Mouse (Mus musculus) heart, adult 2 months (tissue): ENCODE measurements around the gene Psmd9.

Experiments used
- CTCF ChIP-seq: fragments of 200-600 bp; IDR thresholded peaks from 2 replicates; pipeline ENCODE4 v1.8.1; 2022; ENCODE audit warnings: antibody characterized with exemption, mild to moderate bottlenecking, moderate library complexity
- EP300 ChIP-seq: fragments of 200-500 bp; IDR thresholded peaks from 2 replicates; pipeline ENCODE4 v1.6.1; 2011; ENCODE audit warnings: low read depth, low read length, control low read depth; ENCODE audit not compliant: insufficient read depth

- TF ChIP-seq EP300 (no peak), CTCF (no peak)
Observed at GRCm38 (mm10) chr5:123279248-123279647, 110.0 kb downstream of the Psmd9 start.
